Mouse (Mus musculus): ENCODE measurements around the gene Cfap44.

Gene Cfap44

DNA sequence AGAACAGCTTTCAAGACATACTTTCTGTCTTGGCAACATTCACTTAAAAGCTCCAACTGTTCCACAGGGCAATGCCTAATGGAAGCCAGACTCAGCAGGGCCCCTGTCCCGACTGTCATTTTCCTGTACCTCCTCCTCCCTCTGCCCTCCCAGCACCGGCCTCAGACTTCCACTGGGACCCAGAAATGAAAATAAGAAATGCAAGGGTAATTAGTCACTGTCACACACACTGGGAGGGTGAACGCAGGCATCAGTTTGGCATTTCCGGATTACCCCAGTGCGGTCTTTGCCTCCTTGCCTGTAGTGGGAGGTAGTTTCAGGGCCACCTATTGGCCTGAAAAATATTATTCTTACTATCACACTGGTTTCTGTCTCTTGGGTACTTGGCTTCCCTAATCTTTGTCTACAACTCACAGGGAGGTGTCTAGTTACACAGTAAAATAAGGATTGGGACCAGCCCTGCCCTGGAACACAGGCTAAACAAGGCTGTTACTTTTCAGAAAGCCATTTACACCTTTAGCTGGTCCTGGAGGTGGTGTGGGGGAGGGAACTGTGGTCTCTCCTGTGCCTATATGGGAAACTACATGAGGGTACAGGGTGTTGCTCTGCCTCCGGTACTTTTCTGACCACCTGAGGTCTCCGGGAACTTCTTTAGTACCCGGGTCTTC, 100.0 kb downstream of the Cfap44 start:
- DNase-seq (ENCODE audit: low spot score) = no peak

DNA sequence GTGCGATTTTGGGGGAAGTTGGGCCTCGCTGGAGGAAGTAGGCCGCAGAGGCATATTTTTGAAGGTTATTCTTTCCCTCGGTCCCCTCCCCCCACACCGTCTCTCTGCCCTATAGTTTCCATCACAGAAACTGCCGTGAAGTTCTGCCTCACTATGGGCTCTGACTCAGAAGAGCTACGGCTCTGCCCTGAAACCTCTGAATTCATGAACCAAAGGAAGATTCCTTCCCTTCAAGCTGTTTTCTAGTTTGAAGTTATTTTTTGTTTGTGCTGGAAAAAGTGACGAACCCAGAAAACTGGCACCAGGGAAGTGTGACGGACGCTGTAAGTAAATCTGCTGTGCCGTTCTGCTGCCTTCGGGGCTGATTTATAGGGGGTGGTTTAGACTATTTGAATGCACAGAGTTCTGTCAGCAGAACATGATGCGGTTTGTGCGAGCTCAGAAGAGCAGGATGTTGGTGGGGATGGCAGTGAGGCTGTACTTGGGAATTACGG, 102.4 kb downstream of the Cfap44 start:
- no peak for DNase-seq (ENCODE audit: low spot score)

DNA sequence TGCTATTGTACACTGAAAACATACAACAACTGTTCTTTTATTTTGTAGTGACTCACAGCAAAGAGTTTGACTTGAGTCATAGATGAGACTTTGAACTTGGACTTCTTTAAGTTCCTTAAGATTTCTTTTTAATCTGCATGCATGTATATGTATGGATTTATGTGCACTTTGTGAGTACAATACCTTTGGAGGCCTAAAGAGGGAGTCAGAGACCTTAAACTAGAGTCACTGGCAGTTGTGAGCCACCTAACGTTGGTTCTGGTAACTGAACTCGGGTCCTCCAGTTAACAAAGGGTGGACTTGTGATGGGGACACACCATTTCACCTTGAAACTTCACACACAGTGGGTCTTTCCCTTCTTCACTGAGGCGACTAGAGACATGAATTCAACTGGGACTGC, 103.9 kb downstream of the Cfap44 start:
- DNase-seq (ENCODE audit: low spot score) = no peak

DNA sequence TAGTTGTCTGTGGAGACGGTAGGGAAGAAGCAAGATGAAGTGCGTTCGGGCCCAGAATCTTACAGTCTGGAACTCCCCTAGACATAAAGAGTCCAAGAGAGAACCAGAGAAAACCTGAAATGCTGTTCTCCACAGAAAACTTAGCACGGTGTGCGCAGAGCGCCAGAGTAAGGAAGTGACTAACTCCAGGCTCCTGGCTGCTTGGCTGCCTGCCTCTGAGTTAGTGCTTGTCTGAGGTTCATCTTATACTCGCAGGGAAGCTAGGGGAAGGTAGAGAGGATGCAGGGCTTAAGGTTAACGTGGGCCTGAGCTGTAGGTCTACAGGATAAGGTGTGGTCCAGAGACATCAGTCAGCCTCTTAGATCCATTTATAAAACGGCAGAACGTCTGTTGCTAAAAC, 107.2 kb downstream of the Cfap44 start:
- no peak for DNase-seq (ENCODE audit: low spot score)

GRCm38 (mm10) chr16:44502325-44502724, 107.7 kb downstream of the Cfap44 start:
- DNase-seq (ENCODE audit: low spot score) = no peak

DNA sequence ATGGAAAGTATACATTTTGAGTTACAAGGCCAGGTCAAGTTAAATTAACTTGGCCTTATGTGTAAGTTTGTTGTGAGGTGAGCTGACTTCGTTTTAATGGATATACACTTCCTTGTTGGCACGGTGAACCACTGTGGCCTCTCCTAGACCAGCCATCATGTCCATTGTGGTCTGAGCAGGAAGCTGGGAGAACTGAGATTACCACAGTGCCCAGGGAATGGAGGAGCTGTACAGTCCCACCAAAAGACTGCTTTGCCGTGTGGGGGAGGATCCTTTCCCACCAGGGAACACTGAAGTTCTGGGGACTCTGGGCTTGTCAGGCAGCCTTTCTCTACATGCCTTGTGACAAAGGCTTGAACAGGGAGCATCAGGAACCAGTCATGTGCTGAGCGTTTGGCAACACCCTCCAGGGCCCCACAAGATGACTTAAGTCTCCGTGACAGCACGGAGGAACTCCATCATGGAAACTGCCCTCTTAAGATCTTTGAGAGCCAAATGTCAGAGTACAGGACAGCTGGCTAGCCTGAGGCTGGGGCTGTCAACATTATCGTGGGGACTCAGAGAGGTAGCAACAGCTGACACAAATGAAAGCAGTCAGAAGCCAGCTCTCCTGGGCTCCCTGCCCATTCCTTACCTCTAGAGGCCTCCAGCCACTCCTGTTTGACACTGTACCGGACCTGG, 108.4 kb downstream of the Cfap44 start:
- DNase-seq (ENCODE audit: low spot score) = no peak

GRCm38 (mm10) chr16:44505243-44505642, 110.6 kb downstream of the Cfap44 start:
- DNase-seq (ENCODE audit: low spot score) = no peak

DNA sequence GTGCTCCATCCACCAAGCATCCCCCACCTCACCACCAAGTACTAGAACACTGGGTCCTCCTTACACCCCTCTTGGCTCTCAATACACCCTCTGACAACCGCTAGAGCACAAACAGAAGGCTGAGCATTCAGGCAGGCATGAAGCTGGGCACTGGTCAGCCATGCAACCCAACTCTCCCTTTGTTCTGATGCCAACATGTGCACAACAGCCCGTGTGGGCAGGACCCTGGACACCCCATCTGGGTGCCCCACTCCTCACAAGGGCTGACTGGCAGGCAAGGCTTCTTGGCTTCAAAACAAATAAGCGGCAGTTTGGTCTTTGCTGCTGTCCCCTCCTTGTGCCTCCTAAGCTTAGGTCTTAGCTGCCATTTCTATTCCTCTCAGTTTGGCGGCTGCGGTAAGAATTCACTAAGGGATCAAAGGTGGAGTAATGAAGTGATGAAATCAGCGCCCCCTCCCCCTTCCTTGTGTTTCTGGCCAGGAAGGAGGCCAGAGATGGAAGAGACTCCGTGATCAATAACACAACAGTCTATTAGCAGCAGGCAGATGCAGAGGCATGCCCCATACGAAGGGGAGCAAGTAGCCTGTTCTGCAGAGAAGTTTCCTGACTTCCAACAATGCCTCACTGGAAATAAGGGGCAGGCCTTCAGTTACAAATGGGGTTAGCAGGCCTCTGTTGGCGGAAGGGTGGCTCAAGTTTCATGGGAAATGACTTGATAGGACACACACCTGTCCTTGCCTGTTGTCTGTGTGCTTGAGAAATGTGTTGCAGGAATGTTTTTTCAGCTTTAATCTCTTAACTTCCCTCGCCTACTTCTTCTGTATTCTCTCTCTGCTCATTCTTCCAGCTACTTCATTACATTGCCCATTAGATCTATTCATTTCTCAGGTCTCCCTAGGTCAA, 112.7 kb downstream of the Cfap44 start:
- no peak for DNase-seq (ENCODE audit: low spot score)

DNA sequence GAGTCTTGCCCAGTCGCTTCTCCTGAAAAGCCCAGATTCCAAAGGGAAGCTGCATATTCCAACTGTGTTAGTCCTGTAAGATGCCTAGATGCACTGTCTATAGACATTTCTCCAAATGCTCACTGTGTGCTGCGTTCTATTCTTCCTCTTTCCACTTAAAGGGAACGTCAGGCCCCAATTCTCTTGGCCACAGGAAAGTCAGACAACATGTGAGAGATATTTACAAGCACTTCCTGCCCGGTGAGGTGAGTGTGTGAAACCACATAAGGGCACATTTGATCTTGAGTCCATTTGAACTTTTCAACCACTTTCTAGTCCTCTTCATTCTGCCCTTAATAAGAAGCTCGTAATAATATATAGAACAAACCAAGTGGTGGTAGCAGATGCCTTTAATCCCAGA, 113.4 kb downstream of the Cfap44 start:
- no peak for DNase-seq (ENCODE audit: low spot score)

DNA sequence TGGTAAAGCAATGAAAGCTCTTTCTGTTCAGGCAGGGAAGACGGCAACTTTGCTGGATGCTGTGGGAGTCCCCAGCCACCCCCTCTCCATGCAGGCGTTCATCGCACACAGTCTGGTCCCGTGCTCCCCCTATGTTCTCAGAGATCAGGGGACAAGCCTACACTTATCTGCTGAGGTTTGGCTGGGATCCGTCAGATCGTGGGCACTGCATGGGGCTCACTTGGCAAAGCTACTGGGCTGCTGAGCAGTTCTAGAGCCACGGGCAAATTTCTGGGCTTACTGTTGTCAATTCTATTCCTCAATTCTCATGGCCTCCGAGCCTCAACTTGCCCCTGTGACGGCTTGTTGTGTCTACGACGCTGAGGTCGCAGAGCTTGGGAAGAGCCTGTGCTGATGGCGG, 114.2 kb downstream of the Cfap44 start:
- DNase-seq (ENCODE audit: low spot score) = no peak

- no peak for DNase-seq (ENCODE audit: low spot score)
Measured at GRCm38 (mm10) chr16:44509458-44510344, 115.1 kb downstream of the Cfap44 start.

DNA sequence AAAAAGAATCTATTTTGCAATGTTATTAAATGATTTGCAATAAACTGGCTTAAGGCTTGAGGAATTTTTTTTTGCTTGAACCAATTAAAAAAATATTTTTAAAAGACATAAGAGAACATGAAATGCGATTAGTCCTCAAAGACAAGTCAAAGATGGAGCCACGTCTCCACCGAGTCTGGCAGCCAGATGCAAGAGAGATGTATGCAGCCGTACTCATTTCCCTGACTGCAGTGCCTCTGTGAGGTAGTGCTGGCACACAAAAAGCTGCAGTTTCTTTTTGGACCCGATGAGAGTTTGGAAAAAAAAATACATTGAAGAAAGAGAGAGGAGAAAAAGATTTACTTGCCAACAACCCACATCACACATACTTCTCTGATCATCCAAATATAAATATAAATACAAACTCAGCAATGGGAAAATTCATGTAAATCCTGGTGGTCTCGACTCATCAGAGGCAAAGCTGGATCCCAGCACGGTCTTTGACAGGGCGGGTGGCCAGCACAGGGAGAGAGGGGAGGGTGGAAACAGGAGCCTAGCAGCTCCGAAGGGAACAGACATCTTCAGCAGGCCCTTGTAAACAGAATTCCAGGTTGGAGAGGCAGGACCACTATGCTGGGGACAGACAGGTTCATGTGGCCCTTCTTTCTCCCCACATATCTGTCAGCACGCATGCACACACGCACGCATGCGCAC, 116.1 kb downstream of the Cfap44 start:
- no peak for DNase-seq (ENCODE audit: low spot score)

DNA sequence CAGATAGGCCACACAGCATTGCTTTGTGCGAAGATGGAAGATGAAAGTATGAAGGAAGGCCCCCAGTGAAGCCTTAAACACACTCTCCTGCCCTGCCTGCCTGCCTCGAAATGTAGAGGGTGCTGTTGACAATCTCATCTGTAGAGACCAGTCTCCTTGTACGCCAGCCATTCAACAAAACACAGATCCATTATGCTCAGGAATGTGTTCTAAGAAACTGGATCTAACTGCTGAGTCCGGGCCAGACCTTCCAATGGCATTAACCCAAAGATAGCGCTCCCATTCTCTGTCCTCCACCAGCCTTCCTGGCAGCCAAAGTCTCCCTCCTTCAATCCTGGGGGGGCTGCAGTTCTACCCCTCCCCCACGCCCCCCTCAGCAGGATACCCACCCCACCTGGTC, 121.9 kb downstream of the Cfap44 start:
- no peak for DNase-seq (ENCODE audit: low spot score)

GRCm38 (mm10) chr16:44523595-44523994, 129.0 kb downstream of the Cfap44 start:
- DNase-seq (ENCODE audit: low spot score) = no peak

- DNase-seq (ENCODE audit: low spot score) = no peak
Measured at GRCm38 (mm10) chr16:44526044-44526443, 131.4 kb downstream of the Cfap44 start.

DNA sequence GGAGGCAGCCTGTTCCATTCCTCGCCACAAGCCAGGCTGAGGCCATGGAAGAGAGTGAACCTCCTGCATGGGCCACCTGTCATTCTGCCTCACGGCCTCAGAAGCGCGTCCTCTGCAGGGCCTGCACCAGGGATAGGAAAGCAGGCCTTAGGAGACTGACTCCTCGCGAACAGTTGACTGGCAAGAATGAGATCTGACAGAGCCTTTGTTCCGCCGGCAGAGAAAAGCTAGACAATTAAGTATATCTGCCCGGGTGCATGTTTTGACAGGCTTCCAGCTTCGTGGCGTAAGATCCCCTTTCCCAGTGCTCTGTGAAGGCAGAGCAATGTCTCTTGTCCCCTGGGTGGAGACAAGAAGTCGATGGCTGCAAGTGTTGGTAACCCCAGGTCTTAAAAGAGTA, 132.1 kb downstream of the Cfap44 start:
- DNase-seq (ENCODE audit: low spot score) = no peak

- DNase-seq (ENCODE audit: low spot score) = no peak
Measured at GRCm38 (mm10) chr16:44527218-44527905, 132.8 kb downstream of the Cfap44 start.

DNA sequence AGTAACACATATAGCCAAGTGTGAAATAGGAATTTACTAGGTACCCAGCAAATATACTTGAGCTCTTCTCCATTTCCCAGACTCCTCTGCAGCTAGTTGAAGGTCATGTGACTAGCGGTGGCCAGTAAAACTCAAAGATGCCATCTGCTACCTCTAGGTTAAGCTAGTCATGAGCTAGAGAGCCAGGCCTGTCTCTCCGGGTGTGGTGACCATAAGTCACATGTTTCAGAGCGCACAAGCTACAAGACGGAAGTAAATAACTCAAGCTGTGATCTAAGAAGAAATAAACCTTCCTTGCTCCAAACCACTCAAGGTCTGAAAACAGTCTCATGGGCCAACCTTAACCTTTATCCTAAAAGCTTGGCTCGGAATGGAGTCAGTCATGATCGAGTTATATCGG, 134.4 kb downstream of the Cfap44 start:
- DNase-seq (ENCODE audit: low spot score) = no peak

- no peak for DNase-seq (ENCODE audit: low spot score)
Measured at GRCm38 (mm10) chr16:44529691-44530090, 135.1 kb downstream of the Cfap44 start.

DNA sequence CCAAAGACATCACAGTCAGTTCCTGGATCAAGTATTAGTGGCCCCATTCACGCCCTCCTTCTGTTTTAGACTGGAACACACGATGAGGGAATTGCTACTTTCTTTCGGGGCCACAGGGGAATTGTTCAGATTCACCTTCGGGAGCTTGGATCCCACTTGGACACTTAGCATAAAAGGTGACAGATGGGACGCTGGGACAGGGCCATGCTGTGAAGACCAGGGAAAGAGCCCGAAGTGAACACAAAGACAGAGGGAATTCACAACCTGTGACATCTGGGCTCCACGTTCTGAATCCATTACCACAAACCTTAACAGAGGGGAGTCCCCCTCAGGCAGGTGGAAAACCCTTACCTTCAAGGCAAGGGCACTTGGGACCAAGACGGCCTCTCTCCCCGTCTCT, 135.6 kb downstream of the Cfap44 start:
- no peak for DNase-seq (ENCODE audit: low spot score)

GRCm38 (mm10) chr16:44530829-44531228, 136.2 kb downstream of the Cfap44 start:
- no peak for DNase-seq (ENCODE audit: low spot score)
